8 mouse cellular contexts compared by ENCODE assay signal in genomic region chr1:131737269-131737668, GRCm38 (mm10). TPM values are rescaled to one million over a fixed set of nuclear protein-coding genes. Genes with fewer than 3 reads are reported as not detected.
DNase-seq lines count a peak whose midpoint lies in the region; ATAC-seq and TF ChIP-seq lines count a peak whose summit lies in the region.

No protein-coding gene starts in this region.

- no peak for DNase-seq in forebrain, embryonic 11.5 days (ENCODE audit: low spot score)
- peak; percentile 98 for DNase-seq in adrenal gland, postnatal 25 days
- DNase-seq in frontal cortex, postnatal 25 days (ENCODE audit: low spot score in 2 of 2) = peak; percentile 90 to 91
- DNase-seq in heart, postnatal 4 days = peak; percentile 84
- peak; percentile 89 to 95 for DNase-seq in left cerebral cortex, adult 2 months (ENCODE audit: extremely low spot score in 1 of 2, low spot score in 2 of 2)
- DNase-seq in right cerebral cortex, postnatal 10 days (ENCODE audit: low spot score in 2 of 2) = peak; percentile 96

- peak overlapping the region; percentile 58 for H3K27ac ChIP-seq in forebrain, embryonic 15.5 days (replicated peaks)
- H3K27ac ChIP-seq in forebrain, embryonic 11.5 days (ENCODE audit: low read depth, low read length) = no peak overlapping the region
- no peak overlapping the region for H3K27ac ChIP-seq in left cerebral cortex, adult 2 months

- intact Hi-C loops in left cerebral cortex, adult 2 months (cut with DNase I) = no loop called here

- H3K27me3 ChIP-seq in forebrain, embryonic 15.5 days = no peaks in the 10 kb centered on the region
- no peaks in the 10 kb centered on the region for H3K27me3 ChIP-seq in forebrain, embryonic 11.5 days (ENCODE audit: control insufficient read depth, insufficient read depth, low read length)

- peaks cover 5% of the 10 kb centered on the region for H3K4me1 ChIP-seq in forebrain, embryonic 15.5 days
- H3K4me1 ChIP-seq in forebrain, embryonic 11.5 days (replicated peaks; ENCODE audit: control insufficient read depth, insufficient read depth, low read length) = no peaks in the 10 kb centered on the region

- no peak overlapping the region for H3K4me3 ChIP-seq in forebrain, embryonic 15.5 days
- H3K4me3 ChIP-seq in forebrain, embryonic 11.5 days (ENCODE audit: low read depth, low read length) = no peak overlapping the region
- no peak overlapping the region for H3K4me3 ChIP-seq in left cerebral cortex, adult 2 months

- H3K9ac ChIP-seq in forebrain, embryonic 15.5 days (replicated peaks) = no peak overlapping the region
- no peak overlapping the region for H3K9ac ChIP-seq in forebrain, embryonic 11.5 days (ENCODE audit: low read length)

- no peaks in the 10 kb centered on the region for H3K36me3 ChIP-seq in forebrain, embryonic 15.5 days
- H3K36me3 ChIP-seq in forebrain, embryonic 11.5 days (ENCODE audit: control insufficient read depth, insufficient read depth, low read length) = no peaks in the 10 kb centered on the region

- TF ChIP-seq CTCF in left cerebral cortex, adult 2 months (IDR thresholded peaks at IDR 0.05) = no peak

- no peak overlapping the region for H3K4me2 ChIP-seq in forebrain, embryonic 15.5 days (replicated peaks)
- no peak overlapping the region for H3K4me2 ChIP-seq in forebrain, embryonic 11.5 days (ENCODE audit: low read depth, low read length, severe bottlenecking)

- H3K9me3 ChIP-seq in forebrain, embryonic 15.5 days = no peaks in the 10 kb centered on the region
- H3K9me3 ChIP-seq in forebrain, embryonic 11.5 days (ENCODE audit: control insufficient read depth, low read length) = no peaks in the 10 kb centered on the region

- ATAC-seq in forebrain, embryonic 15.5 days (replicated peaks) = peak; percentile 75
- no peak for ATAC-seq in forebrain, embryonic 11.5 days (replicated peaks; ENCODE audit: low FRiP score)
- no peak for ATAC-seq in activated CD4-positive, CD25-positive, alpha-beta regulatory T cell, adult 4 months

- WGBS in forebrain, embryonic 15.5 days = 50% methylated on average over 5 of the region's 5 CpGs
- WGBS in forebrain, embryonic 11.5 days = 80% methylated on average over 5 of the region's 5 CpGs

RNA-seq across cellular contexts. Expression of gene Slc26a9, which starts 6.6 kb away (rescaled TPM):
- polyA plus RNA-seq in forebrain, embryonic 15.5 days (2015; fragmentation: Nextera tagmentation; extraction: Ambion mirVana) = 0.04 and 0.09 TPM in 2 replicates
- not detected in 2 replicates for polyA plus RNA-seq in forebrain, embryonic 11.5 days (2014; fragmentation: Nextera tagmentation; extraction: Ambion mirVana)
- 0.18 TPM in 1 of 2 replicates, not detected in the other for total RNA-seq in adrenal gland, postnatal 25 days (2021)
- total RNA-seq in heart, postnatal 4 days (2021) = under 1 TPM in 1 of 2 experiments, not detected in 1; 0.07 TPM
- under 1 TPM in 1 of 2 experiments, not detected in 1; 0.09 TPM for total RNA-seq in left cerebral cortex, adult 2 months (2021)
- not detected for polyA plus RNA-seq in activated CD4-positive, CD25-positive, alpha-beta regulatory T cell, adult 4 months (2017; shearing (Covaris generic))

RNA-seq across cellular contexts. Expression of gene Rab7b, which starts 48.8 kb away (rescaled TPM):
- polyA plus RNA-seq in forebrain, embryonic 15.5 days (2015; fragmentation: Nextera tagmentation; extraction: Ambion mirVana) = 0.37 and 1.3 TPM in 2 replicates
- 0.40 and 0.61 TPM in 2 replicates for polyA plus RNA-seq in forebrain, embryonic 11.5 days (2014; fragmentation: Nextera tagmentation; extraction: Ambion mirVana)
- total RNA-seq in adrenal gland, postnatal 25 days (2021) = 5.0 and 5.4 TPM in 2 replicates
- 1 to 10 TPM; 2.6 to 3.6 TPM for total RNA-seq in heart, postnatal 4 days (2021)
- 1 to 10 TPM; 1.6 to 1.9 TPM for total RNA-seq in left cerebral cortex, adult 2 months (2021)
- not detected for polyA plus RNA-seq in activated CD4-positive, CD25-positive, alpha-beta regulatory T cell, adult 4 months (2017; shearing (Covaris generic))

RNA-seq across cellular contexts. Expression of gene Pm20d1, which starts 59.9 kb away (rescaled TPM):
- polyA plus RNA-seq in forebrain, embryonic 15.5 days (2015; fragmentation: Nextera tagmentation; extraction: Ambion mirVana) = 0.19 and 0.69 TPM in 2 replicates
- 0.86 and 1.2 TPM in 2 replicates for polyA plus RNA-seq in forebrain, embryonic 11.5 days (2014; fragmentation: Nextera tagmentation; extraction: Ambion mirVana)
- total RNA-seq in adrenal gland, postnatal 25 days (2021) = 14.9 and 15.5 TPM in 2 replicates
- total RNA-seq in heart, postnatal 4 days (2021) = 1 to 10 TPM; 2.2 to 3.4 TPM
- total RNA-seq in left cerebral cortex, adult 2 months (2021) = 1 to 10 TPM; 1.5 to 2.3 TPM
- not detected for polyA plus RNA-seq in activated CD4-positive, CD25-positive, alpha-beta regulatory T cell, adult 4 months (2017; shearing (Covaris generic))
